Mouse (Mus musculus) kidney, postnatal 14 days (tissue): ENCODE data around the gene Ccr9.
"Not testable (repeated sequence)": the region's sequence is repeated elsewhere in the genome, so short reads cannot be mapped to it uniquely, and the experiment has no call there.

ENCODE experiments used
- DNase-seq: peaks from one replicate; pipeline ENCODE4 v3.0.0; 2022; ENCODE audit warnings: mixed read lengths

The Ccr9 gene

DNA sequence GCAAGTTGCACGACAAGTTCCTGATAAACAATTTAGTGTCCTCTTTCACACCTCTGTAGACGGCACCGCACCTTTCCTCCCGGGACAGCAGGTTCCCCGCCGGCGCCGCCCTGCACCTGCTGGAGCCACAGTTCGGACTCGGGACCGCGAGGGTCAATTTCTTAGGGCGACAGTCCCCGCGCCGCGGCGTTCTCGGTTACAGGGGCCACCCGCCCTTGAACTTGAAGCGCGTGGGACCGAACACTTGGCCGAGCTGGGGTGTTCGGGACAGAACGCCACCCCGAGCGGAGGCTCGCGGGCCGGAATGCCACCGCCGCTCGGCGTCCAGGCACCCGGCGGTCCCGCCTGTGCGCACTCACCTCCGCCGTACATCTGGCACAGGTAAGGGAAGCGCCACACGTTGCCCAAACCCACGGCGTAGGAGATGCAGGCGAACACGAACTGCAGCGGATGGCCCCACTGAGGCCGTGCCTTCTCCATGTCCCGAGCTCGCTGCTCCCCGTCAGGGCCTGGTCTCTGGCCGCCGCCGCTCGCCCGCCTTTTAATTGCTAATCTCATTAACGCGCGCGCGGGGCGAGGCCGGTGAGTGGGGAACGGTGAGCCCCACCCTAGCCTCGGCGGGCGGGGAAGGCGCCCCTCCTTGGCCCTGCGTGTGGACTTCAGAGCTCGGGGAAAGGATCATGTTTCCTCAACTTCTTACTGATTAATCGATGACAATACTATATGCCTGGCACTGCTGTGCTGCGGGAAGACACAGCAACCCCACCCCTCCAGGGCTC lies at the start of gene Ccr9, which contains the start of gene Slc6a20a:
TSS of gene Ccr9 (plus strand) at position 113 of the 779 bp plus-strand sequence.
TSS of gene Slc6a20a (minus strand) at position 559 of the 779 bp plus-strand sequence.
- DNase-seq = peak; percentile 78

DNA sequence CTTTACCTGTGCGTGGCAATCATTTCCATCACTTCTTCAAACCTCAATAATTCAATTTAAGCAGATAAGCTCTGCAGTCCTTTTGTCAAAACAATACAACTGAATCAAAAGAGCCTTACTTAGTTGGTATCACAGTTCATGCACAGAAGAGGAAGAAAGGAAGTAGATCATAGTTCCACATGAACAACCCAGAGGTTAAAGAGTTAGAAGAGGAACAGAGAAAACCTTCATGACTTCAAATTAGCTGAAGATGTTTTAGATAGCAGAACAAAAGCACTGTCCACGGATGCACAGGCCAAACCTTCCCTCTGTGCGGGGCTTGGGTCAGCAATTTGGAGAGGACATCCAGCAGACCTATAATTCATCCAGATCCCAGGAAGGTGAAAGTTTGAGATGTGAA lies 46.6 kb upstream of the Ccr9 start:
- no peak for DNase-seq

DNA sequence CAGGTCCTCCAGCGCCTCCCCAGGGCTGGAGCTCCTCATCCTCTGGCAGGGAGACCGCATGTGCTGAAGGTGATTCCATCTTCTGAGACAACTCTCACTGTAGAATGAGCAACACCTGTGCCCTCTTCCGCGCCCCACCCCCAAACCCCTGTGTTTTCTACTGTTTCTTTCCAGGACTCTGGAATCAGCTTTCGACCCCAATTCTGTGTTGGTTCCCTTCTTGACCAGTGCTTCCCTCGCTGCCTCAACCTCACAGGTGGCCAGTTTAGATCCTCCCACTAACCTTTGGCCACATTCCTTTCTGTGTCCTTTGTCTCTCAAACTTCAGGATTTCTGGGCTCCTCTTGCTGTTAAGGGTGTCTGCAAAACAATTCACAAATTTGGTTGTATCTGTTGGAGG lies 46.0 kb upstream of the Ccr9 start, which contains the start of gene Slc6a20b:
TSS of gene Slc6a20b (minus strand) at position 285 of the 400 bp plus-strand sequence.
- peak; percentile 60 for DNase-seq

DNA sequence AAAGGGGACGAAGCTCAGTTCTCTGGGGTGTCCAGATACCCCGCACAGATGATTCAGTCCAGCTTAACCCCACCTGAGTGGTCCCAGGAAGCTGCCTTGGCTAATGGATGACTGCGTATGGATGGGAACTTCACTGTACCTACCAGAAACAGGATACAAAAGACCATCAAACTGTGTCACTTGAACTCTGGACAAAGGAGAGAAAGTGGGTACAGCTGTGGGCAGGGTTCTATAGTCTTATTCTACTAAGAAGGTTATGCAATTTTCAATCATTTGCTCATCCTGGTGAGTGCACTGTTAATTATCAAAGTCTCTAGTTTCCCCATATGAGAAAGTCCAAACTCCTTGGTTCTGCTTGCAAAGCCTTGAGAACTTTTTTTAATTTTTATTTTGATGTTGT lies 45.2 kb upstream of the Ccr9 start:
- DNase-seq = peak; percentile 33

DNA sequence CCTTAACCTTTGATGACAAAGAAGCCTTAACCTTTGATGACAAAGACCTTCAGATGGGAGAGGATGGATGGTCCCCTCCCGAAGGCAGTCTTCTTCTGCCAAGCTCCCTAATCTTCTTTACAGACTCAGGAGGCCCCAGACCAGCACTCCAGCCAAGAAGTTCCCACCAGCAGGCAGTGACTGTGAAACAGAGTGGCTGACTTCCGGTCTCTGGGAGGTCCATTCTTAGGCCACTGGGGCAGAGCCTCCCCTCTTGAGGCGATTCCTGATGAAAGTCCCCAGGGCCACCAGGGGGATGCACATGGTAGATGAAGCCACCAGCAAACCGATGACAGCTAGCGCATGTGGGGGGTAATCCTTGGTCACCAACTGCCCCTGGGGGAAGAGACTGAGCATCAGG lies 41.5 kb upstream of the Ccr9 start:
- DNase-seq = no peak

DNA sequence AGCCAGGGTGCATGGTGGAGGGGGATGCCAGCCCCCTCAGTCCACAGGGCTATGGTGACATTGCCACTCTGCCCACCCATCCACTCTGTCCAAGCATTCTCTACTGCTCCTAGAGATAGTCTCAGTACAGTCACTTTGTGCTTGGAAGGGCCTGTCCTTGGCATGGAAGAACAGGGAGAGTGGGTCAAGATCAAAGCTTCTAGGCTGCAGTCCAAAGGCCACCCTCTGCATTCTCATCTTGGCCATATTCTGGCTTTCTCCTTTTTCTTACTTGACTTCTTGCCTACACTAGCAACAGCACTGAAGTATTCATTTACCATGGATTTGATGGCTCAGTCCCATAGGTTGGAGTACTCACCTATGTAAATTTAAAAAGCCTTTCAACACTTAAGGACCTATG lies 40.0 kb upstream of the Ccr9 start:
- no peak for DNase-seq

DNA sequence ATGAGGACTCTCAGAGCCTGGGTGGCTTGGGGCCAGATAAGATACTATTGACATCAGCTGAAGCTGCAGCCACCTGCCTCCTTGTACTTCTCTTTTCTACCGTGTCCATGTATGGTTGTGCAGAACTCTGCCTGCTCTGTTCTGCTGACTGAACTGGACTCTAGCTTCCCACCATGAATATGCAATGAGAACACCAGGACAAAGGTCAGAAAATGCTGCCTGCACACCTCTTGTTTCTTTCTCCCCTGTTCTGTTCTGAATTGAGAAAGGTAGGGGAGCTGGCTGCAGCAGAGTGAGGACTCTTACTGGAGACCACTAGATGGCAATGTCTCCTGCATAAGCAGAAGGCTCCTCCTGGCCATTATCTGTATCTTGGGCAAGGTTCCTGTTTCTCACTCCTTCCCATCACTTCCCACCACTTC lies 39.6 kb upstream of the Ccr9 start:
- DNase-seq = peak; percentile 79

DNA sequence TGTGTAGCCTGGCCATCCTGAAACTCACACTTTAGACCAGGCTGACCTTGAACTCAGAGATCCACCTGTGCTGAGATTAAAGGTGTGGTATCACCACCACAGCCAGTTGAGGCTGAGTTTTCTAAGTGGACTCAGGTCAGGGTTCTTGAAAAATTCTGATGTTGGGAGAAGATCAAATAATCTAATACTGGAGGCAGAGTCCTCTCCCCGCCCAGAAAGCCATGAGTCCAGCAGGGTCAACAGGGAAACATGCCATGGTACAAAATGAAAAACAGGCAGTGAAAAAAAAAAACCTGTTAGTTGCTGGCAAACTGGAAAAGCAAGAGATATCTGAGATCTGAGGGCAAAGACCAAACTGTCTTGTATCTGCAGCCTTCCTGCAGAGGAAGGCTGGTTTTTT lies 38.1 kb upstream of the Ccr9 start:
- peak; percentile 34 for DNase-seq

DNA sequence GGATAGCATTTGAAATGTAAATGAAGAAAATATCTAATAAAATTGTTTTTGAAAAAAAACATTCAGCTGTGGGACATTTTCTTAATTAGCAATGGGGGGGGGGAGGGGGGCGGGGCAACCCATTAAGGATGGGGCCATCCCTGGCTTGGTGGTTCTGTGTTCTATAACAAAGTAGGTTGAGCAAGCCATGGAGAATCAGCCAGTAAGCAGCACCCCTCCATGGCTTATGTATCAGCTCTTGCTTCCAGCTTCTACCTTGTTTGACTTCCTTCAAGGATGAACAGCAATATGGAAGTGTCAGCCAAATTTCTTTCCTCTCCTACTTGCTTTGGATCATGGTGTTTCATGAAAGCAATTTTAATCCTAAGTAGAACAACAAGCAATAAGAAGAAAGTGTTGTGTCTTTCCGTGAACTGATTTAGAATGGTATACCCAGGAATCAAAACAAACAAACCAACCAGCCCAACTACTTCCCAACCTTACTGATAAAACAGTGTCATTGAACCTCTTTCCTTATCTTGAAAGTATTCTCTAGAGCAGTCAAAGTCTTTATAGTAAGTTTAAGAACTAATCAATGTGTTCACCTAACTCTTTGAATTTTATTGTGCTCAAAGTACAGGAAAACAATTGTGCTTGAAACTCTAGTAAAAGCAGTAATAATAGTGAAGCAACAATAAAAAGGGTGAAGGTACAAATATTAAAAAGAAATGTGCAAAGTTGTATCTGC lies 28.3 kb upstream of the Ccr9 start:
- no peak for DNase-seq

DNA sequence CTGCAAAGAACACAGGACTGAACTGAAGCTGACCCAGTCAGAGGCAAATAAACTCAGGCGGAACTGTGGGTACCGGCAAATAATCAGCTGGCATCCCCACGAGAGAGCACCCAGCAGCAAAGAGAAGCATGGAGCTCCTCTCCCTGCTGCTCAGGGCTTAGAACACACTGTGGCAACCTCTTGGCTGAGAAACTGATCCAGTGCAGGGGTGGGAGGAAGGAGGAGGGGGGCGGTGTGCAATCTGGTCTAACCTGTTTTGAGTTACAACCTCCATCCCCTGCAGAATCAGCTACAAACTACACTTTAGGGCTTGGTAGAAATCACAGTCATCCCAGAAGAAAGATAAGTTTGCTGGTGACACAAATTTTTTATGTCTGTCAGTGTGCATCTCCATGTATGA lies 26.9 kb upstream of the Ccr9 start:
- DNase-seq = no peak

DNA sequence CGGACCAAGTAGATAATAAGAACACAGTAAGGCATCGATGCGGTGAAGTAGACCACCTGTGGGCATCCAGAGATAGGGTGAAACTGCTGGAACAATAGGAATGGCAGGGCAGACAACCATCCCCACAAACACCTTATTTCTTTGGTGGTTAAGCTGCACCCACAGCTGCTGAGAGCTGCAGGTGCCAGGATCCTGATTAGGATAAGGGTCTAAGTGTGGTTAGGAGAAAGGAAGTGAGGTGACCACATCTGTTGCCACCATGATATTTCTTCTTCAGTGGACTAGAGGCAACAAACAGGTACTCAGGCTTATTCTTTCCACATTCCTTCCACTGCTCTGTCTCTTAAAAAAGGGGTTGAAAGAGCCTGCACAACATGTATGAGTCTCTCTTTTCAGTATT lies 20.8 kb upstream of the Ccr9 start:
- no peak for DNase-seq

DNA sequence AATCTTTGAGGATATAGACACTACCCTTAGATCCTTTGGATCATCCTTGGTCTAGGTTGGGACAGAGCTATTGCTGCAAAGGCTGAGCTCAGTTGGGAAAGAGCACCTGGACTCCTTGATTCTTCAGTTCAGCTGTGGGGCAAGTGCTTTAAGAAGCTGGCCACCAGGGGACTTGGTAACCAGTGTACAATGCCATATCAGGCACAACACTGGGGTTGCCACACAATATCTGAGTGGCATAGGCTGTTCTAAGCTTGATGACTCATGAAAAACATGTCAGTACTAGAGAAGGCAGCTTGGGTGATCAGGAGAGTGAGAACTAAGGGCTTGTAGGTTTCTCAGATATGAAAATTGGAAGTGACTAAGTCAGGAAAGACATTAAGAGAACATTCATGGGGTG lies 19.3 kb upstream of the Ccr9 start:
- DNase-seq = no peak

DNA sequence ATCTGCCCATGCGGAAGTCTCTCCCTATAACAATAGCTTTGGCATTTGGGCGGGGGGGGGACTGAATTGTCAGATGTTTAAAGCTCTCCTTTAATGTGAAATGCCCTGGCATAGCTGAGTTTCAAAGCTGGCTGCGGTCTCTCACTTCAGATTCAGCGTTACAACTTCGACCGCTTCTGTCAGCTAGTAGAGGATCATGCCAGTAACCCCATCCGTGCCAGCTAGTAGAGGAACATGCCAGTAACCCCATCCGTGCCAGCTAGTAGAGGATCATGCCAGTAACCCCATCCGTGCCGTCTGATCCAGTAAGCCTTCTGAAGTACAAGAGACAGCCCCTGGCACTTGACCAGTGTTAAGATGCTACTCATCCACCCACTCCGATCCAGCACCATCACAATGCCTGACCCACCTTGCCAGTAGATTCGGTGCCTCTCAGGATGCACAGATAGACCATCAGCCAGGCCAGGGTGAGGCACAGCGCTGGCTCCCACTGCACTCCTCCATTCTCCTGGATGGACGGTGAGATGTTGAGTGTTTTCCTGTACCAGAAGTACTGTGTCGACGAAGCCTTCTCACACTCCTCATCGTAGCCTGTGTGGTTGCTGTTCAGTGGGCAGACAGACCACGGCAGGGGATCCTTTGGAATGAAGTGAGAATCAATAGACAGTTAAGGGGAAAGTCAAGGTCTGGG lies 18.1 kb upstream of the Ccr9 start:
- not testable (repeated sequence) for DNase-seq

DNA sequence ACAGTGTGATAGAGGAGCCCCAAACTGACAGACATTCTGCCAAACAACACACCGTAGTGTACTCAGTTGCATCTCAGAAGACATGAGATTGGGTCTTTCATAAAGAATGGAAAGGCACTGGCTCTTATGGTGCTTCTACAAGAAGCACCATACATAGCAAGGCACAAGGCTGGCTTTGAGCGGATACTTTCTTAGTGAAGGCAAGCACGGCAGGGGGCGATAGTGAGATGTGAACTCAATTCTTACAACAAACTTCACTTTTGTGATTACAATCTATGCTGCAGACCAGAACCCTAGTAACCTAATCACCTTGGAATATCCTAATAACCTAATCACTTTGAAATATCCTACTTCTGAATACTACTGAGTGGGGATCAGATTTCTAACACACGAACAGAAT lies 12.6 kb upstream of the Ccr9 start:
- peak; percentile 52 for DNase-seq

DNA sequence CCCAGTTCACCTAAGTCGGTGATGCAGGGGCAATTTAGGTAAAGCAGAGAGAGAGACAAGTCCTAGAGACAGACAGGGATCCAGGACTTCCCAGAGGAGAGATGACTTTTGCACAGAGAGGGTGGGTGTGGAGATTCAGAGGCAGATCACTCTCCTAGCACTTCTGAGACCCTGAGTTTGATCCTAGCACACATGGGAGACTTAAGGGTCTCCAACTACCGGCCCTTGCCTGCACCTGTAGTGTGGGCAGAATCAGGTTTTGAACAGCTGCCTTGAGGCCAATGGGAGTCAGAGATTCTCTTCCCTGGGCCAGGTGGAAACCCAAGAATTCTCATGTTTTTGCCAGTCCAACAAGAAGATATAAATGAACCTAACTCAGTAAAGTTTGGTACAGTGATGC lies 959 bp downstream of the Ccr9 start:
- no peak for DNase-seq

DNA sequence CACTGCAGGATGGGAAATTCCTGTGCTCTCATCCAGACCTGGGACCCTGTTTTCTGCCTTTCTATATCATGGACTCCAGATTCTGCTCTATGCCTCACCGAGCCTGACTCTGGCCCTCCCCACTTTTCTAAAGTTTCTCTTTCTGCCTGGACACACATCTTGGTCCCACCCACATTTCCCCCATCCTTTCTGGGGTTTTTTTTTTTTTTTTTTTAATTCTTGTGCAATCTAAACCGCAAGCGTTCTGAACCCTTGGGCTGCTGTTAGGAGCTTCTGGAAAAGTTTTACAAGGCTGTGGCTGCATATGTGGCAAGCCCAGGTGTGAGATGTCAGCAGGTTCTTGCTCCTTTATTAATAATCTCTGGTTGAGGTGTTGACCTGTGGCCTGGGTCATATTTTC lies 5.5 kb downstream of the Ccr9 start:
- DNase-seq = no peak

DNA sequence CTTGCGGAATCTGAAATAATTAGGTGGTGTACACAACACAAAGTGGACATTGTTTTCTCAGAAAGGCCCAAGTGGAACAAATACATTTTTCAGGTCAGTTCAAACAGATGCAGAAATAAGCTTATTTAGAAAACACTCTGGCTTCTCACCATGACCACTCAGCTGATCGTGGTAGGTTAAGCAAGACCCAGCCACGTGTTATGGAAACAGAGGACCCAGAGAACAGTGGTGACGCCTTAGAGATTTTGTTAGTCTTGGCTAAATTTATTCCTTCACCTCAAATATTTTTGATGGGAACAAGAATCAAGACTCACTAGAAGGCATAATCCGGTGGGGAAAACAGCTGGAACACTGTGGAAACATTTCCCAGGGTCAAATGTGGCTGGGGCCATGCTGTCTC lies 8.0 kb downstream of the Ccr9 start:
- no peak for DNase-seq

DNA sequence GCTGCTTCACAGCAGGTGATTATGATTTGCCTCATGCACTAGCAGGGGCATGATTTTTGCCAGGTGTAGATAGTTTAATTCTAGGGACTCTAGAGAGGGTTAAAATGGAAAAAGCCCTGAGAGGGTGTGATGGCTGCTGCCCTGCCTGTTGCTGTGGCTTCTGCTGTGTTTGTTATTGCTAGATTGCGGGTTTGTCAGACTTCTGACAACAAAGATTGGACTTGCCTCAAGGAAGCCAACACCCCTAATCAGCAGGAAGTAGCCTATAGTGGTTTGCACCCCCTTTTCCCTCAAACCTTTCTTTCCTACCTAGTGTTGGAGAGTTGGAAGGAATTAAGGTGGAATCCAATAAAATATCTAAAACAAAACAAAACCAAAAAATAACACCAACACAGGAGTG lies 10.0 kb downstream of the Ccr9 start:
- no peak for DNase-seq

DNA sequence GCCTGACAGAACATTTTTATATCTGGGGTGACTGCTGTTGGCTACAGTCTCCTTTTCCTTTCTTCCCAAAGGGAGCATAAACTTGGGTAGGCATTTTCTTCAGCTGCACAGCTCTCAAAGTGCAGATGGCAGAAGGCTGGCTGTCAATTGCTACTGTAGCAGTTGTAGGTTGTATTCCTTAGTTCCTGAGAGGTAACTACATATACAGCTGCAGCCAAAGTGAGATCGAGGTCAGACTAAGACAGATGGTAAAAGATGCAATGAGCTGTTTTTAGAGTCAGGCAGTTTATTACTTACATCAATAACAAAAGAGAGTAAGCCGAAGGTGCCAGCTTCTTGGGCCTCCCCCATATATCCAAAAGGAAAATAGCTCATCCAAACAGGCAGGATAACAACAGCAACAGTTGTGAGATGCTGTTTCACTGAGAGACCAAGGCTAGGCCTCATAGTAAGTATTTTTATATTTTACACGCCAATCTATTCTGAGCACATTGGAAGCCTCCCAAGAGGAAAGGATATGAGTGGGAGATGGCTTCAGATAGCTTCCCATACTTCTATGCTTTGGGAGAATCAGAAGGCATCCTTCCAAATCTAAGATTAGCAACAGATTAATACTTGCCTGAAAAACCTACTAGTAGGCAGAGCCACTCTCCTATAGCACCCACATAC lies 17.5 kb downstream of the Ccr9 start:
- no peak for DNase-seq

DNA sequence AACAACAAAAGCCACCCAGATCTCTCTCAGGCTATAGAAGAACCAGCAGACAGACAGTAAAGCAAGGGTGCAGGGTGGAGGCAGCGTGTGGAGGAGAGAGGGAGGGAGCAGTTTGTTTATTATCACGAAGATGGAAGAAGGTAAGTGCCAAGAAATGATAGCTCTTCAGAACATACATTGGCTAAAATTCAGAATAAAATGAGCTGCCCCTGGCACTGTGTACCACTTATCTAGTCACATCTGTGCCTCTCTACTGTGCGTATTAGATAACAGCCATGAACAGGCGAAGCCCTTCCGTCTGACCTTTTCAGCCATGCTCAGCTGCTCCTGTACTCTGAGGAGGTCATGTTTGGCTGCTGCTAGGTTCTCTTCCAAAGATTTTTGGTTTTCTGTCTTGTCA lies 23.6 kb downstream of the Ccr9 start:
- DNase-seq = no peak

DNA sequence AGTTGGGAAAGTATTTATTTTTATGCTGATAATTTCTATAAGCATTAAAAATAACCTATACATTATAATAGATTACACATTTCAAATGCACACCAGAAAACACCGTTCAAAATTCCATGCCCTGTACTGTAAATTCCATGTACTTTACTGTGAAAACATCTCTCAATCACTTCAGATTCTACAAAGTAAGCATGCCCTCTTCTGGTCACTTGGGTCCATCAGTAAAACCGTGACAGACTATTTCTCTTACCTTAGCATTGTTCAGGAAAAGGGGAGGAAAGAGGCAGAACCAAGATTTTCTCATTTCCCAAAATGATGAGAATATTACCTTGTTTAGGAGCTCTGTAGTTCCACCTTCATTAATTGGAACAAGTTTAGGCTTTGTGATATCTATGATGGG lies 31.0 kb downstream of the Ccr9 start:
- DNase-seq = peak; percentile 6

DNA sequence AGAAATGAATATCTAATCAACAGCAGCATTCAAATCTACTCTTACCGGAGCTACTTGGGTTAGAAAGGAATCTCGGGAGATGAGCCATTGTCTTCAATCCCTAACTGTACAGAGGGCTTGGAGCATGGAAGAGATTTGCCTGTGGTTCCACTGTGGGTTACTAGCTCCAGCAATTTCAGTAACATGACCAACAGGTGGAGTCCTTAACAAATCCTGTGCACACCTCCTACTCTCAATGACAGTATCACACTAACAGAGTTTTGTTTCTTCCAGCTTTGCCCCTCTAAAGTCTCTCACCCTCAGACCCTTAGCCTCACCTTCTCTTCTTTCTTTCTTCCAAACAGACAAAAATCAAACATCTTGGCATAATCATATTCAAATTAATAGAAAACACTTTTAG lies 34.9 kb downstream of the Ccr9 start:
- no peak for DNase-seq

DNA sequence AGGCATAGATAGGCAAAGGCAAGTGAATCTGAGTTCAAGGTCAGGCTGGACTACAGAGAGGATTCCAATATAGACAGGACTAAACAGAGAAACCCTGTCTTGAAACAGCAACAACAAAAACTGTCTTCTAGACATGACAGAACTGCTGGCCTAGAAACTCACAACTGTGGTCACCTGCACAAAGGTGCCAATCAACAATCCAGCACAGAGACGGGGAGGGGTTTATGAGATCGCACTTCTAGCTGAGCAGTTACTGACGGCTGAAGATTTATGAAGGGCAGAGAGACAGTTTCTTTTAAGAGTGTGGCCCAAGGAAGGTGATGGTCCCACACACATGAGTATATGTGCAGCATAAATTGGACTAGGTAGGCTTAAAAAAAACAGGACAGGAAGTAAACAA lies 38.1 kb downstream of the Ccr9 start:
- no peak for DNase-seq
